Mouse (Mus musculus): ENCODE data around the gene Yipf1.

Gene Yipf1

GRCm38 (mm10) chr4:107378954-107379353, 64.8 kb downstream of the Yipf1 start:
- peak; percentile 67 for DNase-seq

GRCm38 (mm10) chr4:107380871-107381270, 66.7 kb downstream of the Yipf1 start:
- peak; percentile 22 for DNase-seq

GRCm38 (mm10) chr4:107387038-107387437, 72.9 kb downstream of the Yipf1 start:
- DNase-seq = no peak

GRCm38 (mm10) chr4:107387465-107387864, 73.3 kb downstream of the Yipf1 start:
- no peak for DNase-seq

GRCm38 (mm10) chr4:107388291-107388690, 74.1 kb downstream of the Yipf1 start:
- peak; percentile 53 for DNase-seq

GRCm38 (mm10) chr4:107389345-107389744, 75.2 kb downstream of the Yipf1 start:
- DNase-seq = no peak

GRCm38 (mm10) chr4:107393771-107394170, 79.6 kb downstream of the Yipf1 start:
- no peak for DNase-seq
